Mouse (Mus musculus): Measurements from ENCODE around the gene Arl4c.

Arl4c gene

GRCm38 (mm10) chr1:88708191-88708590 is 6.2 kb upstream of the Arl4c start:
- in situ Hi-C loops (cut with MboI; ENCODE audit: low pct_unique_long_range_greater_than_20kb in 1 of 2, low sequenced_read_pairs in 2 of 2, unreplicated experiment in 1 of 2): loop anchor here (5.0 to 10.0 kb wide), 2 partner anchors 146 to 263 kb away; no protein-coding TSS in a partner anchor

GRCm38 (mm10) chr1:88707536-88707935 is 5.5 kb upstream of the Arl4c start:
- in situ Hi-C loops (cut with MboI; ENCODE audit: low pct_unique_long_range_greater_than_20kb in 1 of 2, low sequenced_read_pairs in 2 of 2, unreplicated experiment in 1 of 2): loop anchor here (5.0 to 10.0 kb wide), 2 partner anchors 145 to 263 kb away; no protein-coding TSS in a partner anchor

- in situ Hi-C loops (cut with MboI; ENCODE audit: low pct_unique_long_range_greater_than_20kb in 1 of 2, low sequenced_read_pairs in 2 of 2, unreplicated experiment in 1 of 2): loop anchor here (5.0 to 10.0 kb wide), 2 partner anchors 143 to 261 kb away; no protein-coding TSS in a partner anchor
Observed at GRCm38 (mm10) chr1:88705799-88706198, 3.8 kb upstream of the Arl4c start.

GRCm38 (mm10) chr1:88705050-88705449 is 3.0 kb upstream of the Arl4c start:
- in situ Hi-C loops (cut with MboI; ENCODE audit: low pct_unique_long_range_greater_than_20kb in 1 of 2, low sequenced_read_pairs in 2 of 2, unreplicated experiment in 1 of 2): loop anchor here (5.0 to 10.0 kb wide), 2 partner anchors 143 to 260 kb away; no protein-coding TSS in a partner anchor

- in situ Hi-C loops (cut with MboI; ENCODE audit: low pct_unique_long_range_greater_than_20kb in 1 of 2, low sequenced_read_pairs in 2 of 2, unreplicated experiment in 1 of 2): loop anchor here in 1 of 2 experiments (10.0 kb wide), 1 partner anchor 256 kb away; no protein-coding TSS in a partner anchor
Observed at GRCm38 (mm10) chr1:88700961-88701861, 810 bp downstream of the Arl4c start.

GRCm38 (mm10) chr1:88699856-88700791 is 1.9 kb downstream of the Arl4c start:
- in situ Hi-C loops (cut with MboI; ENCODE audit: low pct_unique_long_range_greater_than_20kb in 1 of 2, low sequenced_read_pairs in 2 of 2, unreplicated experiment in 1 of 2): loop anchor here in 1 of 2 experiments (10.0 kb wide), 1 partner anchor 255 kb away; no protein-coding TSS in a partner anchor

- in situ Hi-C loops (cut with MboI; ENCODE audit: low pct_unique_long_range_greater_than_20kb in 1 of 2, low sequenced_read_pairs in 2 of 2, unreplicated experiment in 1 of 2): no loop called here
Observed at GRCm38 (mm10) chr1:88699401-88699800, 2.6 kb downstream of the Arl4c start.

- in situ Hi-C loops (cut with MboI; ENCODE audit: low pct_unique_long_range_greater_than_20kb in 1 of 2, low sequenced_read_pairs in 2 of 2, unreplicated experiment in 1 of 2): no loop called here
Observed at GRCm38 (mm10) chr1:88698926-88699325, 3.1 kb downstream of the Arl4c start.

- in situ Hi-C loops (cut with MboI; ENCODE audit: low pct_unique_long_range_greater_than_20kb in 1 of 2, low sequenced_read_pairs in 2 of 2, unreplicated experiment in 1 of 2): no loop called here
Observed at GRCm38 (mm10) chr1:88698131-88698530, 3.9 kb downstream of the Arl4c start.

GRCm38 (mm10) chr1:88696408-88696807 is 5.6 kb downstream of the Arl4c start:
- in situ Hi-C loops (cut with MboI; ENCODE audit: low pct_unique_long_range_greater_than_20kb in 1 of 2, low sequenced_read_pairs in 2 of 2, unreplicated experiment in 1 of 2): no loop called here

GRCm38 (mm10) chr1:88694353-88694752 is 7.7 kb downstream of the Arl4c start:
- in situ Hi-C loops (cut with MboI; ENCODE audit: low pct_unique_long_range_greater_than_20kb in 1 of 2, low sequenced_read_pairs in 2 of 2, unreplicated experiment in 1 of 2): no loop called here

GRCm38 (mm10) chr1:88692293-88692827 is 9.7 kb downstream of the Arl4c start:
- in situ Hi-C loops (cut with MboI; ENCODE audit: low pct_unique_long_range_greater_than_20kb in 1 of 2, low sequenced_read_pairs in 2 of 2, unreplicated experiment in 1 of 2): no loop called here

- in situ Hi-C loops (cut with MboI; ENCODE audit: low pct_unique_long_range_greater_than_20kb in 1 of 2, low sequenced_read_pairs in 2 of 2, unreplicated experiment in 1 of 2): no loop called here
Observed at GRCm38 (mm10) chr1:88690601-88691000, 11.4 kb downstream of the Arl4c start.

- in situ Hi-C loops (cut with MboI; ENCODE audit: low pct_unique_long_range_greater_than_20kb in 1 of 2, low sequenced_read_pairs in 2 of 2, unreplicated experiment in 1 of 2): no loop called here
Observed at GRCm38 (mm10) chr1:88684765-88685164, 17.3 kb downstream of the Arl4c start.

- in situ Hi-C loops (cut with MboI; ENCODE audit: low pct_unique_long_range_greater_than_20kb in 1 of 2, low sequenced_read_pairs in 2 of 2, unreplicated experiment in 1 of 2): no loop called here
Observed at GRCm38 (mm10) chr1:88681596-88681995, 20.4 kb downstream of the Arl4c start.

GRCm38 (mm10) chr1:88680804-88681203 is 21.2 kb downstream of the Arl4c start:
- in situ Hi-C loops (cut with MboI; ENCODE audit: low pct_unique_long_range_greater_than_20kb in 1 of 2, low sequenced_read_pairs in 2 of 2, unreplicated experiment in 1 of 2): no loop called here

- in situ Hi-C loops (cut with MboI; ENCODE audit: low pct_unique_long_range_greater_than_20kb in 1 of 2, low sequenced_read_pairs in 2 of 2, unreplicated experiment in 1 of 2): no loop called here
Observed at GRCm38 (mm10) chr1:88678231-88678739, 23.7 kb downstream of the Arl4c start.

GRCm38 (mm10) chr1:88670807-88671206 is 31.2 kb downstream of the Arl4c start:
- in situ Hi-C loops (cut with MboI; ENCODE audit: low pct_unique_long_range_greater_than_20kb in 1 of 2, low sequenced_read_pairs in 2 of 2, unreplicated experiment in 1 of 2): no loop called here
